Mouse (Mus musculus) heart, adult 8-10 months (tissue): ENCODE data around the gene 4930412O13Rik. TPM values are rescaled to one million over a fixed set of nuclear protein-coding genes. Genes with fewer than 3 reads are reported as not detected.

Experiments used
- DNase-seq: peaks from one replicate; pipeline ENCODE4 v3.0.0; 2022; ENCODE audit warnings: low spot score
- total RNA-seq, 4 experiments: library from RNA; stranded (reverse); gene quantifications; 2 replicates each; pipeline ENCODE4 v1.2.4; 2022

The 4930412O13Rik gene
- total RNA-seq, 4 experiments from 2014 or later, result not detected

DNA sequence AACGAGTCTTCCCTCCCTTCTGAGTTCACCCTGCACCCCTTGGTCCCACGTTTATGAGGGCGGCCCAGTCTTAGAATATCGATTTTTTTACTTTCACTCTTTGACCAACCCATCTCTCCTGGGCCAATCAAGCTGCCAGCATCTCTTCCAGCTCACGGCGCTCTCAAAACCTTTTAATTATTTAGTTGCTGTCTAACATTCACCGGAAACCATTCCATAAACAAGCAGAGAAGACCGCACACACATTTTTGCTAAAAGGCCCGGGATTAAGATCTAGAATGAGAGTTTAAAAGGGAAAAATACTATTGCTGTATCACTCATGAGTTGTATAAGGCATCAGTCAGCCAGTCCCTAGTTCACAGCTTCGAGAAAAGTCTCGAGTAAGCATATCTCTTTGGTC lies 781 bp upstream of the 4930412O13Rik start:
- no peak for DNase-seq

GRCm38 (mm10) chr2:9881611-9882023 lies 565 bp downstream of the 4930412O13Rik start:
- no peak for DNase-seq

DNA sequence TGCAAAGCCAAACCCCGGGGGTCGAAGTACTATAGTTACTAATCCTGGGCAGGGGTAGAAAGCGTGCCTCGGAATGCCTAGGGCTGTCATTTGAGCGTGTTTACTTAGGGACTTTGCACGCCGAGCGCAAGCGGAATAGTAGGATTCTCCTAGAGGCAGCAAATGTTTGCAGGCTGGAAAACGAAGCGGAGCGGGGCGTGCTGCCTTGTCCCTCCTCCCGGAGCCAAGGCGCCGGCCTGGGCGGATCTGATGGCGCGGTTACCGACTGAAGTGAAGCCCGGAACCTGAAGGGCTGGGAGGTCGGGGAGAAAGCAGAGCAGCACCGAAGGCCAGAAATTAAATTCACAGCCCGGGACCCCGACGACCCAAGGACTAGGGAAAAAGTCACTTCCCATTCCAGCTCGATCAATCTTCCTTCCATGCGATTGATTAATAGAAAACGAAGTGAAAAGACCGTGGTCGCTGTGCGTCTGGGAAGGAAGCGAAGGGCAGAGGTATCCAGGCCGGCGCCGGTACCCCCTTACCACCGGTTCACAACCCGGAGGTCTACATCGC lies 1.4 kb downstream of the 4930412O13Rik start:
- peak; percentile 21 for DNase-seq

DNA sequence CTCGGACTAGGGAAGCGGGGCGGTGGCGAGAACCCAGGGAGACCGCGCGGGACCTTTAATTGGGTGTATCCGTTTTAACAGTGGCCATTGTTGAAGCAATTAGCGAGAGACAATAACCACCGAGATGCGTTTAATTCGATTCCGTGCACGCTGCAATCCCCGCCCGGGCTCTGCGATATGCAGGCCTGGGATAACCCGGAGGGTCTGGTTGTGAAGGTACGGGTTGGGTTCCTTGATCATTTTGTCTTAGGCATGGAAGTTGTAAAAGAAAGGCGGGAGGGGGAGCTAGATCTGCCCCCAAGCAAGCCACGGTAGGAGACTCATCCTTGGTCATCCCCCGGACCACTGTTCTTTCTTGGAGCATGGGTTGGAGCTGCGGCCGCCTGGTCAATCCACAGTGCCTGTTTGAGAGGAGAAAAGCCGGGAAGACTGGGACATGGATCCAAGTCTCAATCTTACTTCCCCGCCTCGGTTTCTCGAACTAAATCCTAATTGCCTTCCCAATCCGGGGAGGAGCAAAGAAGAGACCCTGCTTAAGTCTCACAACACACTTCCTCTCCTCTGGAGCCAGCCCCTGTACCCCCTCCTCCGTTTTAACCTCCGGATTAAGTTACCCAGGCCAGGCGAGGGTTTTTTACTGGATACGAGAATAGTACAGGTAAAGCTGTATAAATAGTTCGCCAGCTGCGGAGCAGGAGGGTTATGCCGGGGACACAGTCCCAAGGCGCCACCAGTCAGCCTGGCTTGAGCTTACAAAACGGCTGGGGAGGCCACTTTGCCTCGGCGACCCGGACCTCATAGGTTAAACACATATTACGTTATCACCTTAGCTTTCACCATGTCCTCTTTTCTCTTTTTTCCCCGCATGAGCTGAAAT lies 2.1 kb downstream of the 4930412O13Rik start:
- no peak for DNase-seq

- DNase-seq, result no peak
Observed at GRCm38 (mm10) chr2:9883803-9884532, 2.9 kb downstream of the 4930412O13Rik start.

DNA sequence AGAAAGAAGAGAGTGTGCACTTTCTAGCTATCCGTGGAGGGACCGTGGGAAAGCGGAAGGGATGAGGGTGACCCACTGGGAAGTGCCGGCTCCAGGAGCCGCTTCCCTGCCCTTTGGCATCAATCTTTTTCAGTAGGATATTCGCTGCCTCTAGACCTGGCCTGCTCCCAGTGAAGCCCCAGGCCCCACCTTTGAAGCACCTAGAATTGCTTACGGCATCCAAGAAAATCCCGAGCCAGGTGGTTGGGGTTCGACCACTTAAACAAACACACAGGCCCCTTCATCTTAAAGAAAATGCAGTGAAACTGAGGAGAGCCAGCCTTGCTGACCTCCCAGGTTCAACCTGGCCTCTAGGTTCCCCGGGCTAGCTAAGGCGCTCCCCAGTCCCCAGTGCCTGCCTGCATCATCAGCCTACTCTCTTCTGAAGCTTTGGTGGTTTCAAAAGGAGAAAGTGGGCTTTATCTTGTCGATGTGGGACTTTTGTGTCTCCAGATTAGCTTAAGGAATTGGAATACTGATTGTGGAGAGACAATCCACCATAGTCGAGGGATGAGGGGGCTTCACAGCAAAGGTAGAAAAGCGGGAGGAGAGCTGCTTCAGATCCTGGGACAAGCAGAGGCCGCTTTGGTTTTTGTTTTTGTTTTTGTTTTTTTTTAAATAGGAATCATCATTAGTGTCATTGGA lies 3.6 kb downstream of the 4930412O13Rik start:
- no peak for DNase-seq

GRCm38 (mm10) chr2:9885217-9885770 lies 4.2 kb downstream of the 4930412O13Rik start:
- no peak for DNase-seq

DNA sequence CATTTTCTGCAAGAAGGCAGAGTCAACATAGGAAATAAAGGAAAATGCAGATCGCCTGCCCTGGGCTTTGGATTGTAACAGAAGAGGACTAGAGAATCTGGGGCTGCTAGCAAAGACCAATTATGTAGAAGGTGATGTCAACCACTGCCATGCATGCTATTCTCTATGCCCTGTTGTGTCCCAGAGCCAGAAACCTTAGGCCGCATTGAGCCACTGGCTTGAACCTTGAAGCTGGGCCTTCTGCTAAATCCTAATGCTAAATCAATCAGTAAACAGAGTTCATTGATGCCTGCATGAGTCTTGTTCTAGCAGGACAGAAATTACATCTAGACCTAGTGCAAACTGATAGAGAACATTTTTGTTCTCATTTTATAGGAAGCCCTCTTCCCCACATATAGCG lies 5.0 kb downstream of the 4930412O13Rik start:
- DNase-seq, result no peak

DNA sequence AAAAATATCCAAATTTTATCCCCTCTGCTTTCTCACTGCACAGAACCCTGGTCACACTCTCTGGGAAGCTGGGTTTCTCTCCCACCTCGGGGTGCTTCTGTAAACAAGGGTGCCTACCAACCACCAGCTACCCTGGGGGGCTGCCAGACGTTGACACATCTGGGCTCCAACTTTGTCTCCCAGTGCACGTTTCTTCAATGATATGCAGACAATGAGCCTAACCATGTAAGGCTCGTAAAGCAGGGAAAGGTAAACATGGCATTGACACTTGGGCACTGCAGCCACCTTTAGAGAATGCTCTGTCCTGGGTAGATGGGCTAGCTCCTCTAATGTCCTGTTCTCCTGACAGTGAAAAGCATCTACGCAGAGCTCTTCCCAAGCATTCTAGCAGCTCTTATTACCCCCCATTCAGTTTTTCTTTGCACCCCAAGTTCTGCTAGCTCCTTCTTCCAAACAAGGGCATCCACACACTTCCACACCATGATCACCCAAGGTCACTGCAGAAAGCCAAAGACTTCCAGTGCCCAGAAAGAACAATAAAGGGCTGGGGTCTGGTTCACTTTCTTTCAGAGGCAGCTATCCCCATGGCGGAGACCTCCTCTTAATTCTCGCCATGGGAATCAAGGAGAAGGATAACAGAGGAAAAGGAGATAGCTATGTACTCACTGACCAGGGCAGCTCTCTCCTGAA lies 6.0 kb downstream of the 4930412O13Rik start:
- no peak for DNase-seq

- DNase-seq, result no peak
Observed at GRCm38 (mm10) chr2:9887636-9888035, 6.6 kb downstream of the 4930412O13Rik start.

- no peak for DNase-seq
Observed at GRCm38 (mm10) chr2:9888913-9889650, 8.0 kb downstream of the 4930412O13Rik start, which contains the start of gene 9230102O04Rik. 9230102O04Rik (minus strand) TSS chr2:9889540.

- no peak for DNase-seq
Observed at GRCm38 (mm10) chr2:9889651-9890183, 8.7 kb downstream of the 4930412O13Rik start, which contains the start of gene Gata3. Gata3 (minus strand) TSS chr2:9890034.

DNA sequence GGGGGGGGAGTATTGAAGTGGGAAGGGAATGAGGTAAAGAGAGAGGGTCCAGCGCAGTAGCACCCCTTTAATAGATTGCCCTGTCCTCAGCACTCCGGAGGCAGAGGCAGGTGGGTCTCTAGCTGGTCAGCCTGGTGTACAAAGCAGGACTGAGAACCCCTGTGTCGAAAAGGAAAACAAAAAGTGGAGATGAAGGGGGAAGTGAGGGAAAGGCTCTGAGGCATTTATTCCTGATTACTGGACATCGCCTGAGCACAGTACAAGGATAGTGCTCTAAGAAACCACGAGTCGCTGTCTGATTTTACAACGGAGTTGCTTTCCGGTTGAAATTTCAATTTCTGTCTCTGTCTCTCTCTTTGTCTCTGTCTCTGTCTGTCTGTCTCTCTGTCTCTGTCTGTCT lies 9.2 kb downstream of the 4930412O13Rik start:
- no peak for DNase-seq

- DNase-seq, result no peak
Observed at GRCm38 (mm10) chr2:9890906-9891305, 9.9 kb downstream of the 4930412O13Rik start.

DNA sequence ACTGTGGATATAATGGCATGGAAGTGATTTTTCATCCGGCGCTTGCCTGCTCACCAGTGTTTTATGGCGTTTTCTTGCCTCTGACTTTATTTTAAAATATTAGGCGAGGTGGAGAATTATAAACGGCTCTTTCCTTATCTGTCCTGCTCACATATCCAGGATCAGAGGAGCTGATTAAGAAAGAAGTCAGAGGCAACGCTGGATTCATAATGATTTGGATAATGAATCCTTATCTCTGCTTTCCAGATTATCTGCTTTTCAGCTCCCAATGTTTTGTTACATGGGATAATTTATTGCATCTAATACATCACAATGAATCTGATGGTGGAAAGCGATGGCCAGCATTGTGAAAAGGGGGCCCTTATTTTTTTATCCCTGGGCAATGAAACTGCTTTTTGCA lies 11.5 kb downstream of the 4930412O13Rik start:
- no peak for DNase-seq

DNA sequence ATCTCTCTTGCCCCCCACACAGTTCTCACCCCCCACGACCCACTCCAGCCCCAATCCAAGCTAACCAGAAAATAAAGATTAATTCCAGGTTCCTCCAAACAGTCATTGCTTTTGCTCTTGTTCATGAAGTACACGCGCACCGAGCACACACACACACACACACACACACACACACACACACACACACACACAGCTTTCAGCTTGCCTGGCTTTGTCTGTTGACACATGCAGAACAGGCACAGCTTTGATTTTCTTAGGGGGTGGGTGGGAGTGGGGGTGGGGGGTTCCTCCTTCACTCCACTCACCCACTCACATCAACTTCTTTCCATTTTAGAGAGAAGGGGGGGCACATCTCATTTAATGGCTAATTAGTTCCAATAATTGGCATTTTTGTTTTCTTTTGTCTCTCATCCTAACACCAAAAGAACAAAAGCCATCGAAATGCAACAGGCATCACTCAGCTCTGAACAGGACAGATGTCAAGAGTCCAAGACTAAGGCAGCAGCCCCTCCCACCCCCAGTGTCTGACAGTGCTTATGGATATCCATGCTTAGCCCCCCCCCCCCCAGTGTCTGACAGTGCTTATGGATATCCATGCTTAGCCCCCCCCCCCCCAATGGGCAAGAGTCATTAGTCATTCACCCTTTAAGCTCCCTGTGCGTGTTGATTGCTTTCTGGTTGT lies 12.4 kb downstream of the 4930412O13Rik start:
- DNase-seq, result no peak

GRCm38 (mm10) chr2:9894836-9895593 lies 14.0 kb downstream of the 4930412O13Rik start:
- no peak for DNase-seq

- no peak for DNase-seq
Observed at GRCm38 (mm10) chr2:9896097-9896770, 15.2 kb downstream of the 4930412O13Rik start.
